In genomic region chr11:59051031-59051430, GRCm38 (mm10) we compare ENCODE assay signal across 18 mouse cellular contexts.
A peak's percentile ranks its signal among the peaks of the same experiment; 100 is the strongest.
DNase-seq lines count a peak whose midpoint lies in the region; TF ChIP-seq lines count a peak whose summit lies in the region.
"Had no signal": no experiment of that assay in that cellular context is flagged by ENCODE, and none has a peak within 500 bp of the region (broad histone marks: within the 10 kb centered on the region; RNA-seq: fewer than 3 reads in every experiment).

No protein-coding gene starts in this region.

- WGBS in lung, adult 2 months, result 62% methylated on average over 9 of the region's 9 CpGs

- no peak for TF ChIP-seq CTCF in lung, adult 2 months (IDR thresholded peaks at IDR 0.05; ENCODE audit: insufficient read depth, low read length)

- no peaks in the 10 kb centered on the region for H3K4me1 ChIP-seq in lung, adult 2 months (ENCODE audit: control insufficient read depth, insufficient read depth, low read length)
- H3K4me1 ChIP-seq: embryonic facial prominence, embryonic 10.5 days; heart, embryonic 15.5 days; hindbrain, embryonic 15.5 days; limb, embryonic 15.5 days; neural tube, embryonic 15.5 days had no signal

- H3K4me3 ChIP-seq in lung, adult 2 months (replicated peaks; ENCODE audit: extremely low read depth, low read depth, low read length), result no peak overlapping the region
- H3K4me3 ChIP-seq: embryonic facial prominence, embryonic 10.5 days; heart, embryonic 15.5 days; hindbrain, embryonic 15.5 days; limb, embryonic 15.5 days; neural tube, embryonic 15.5 days had no signal

- DNase-seq in cerebellum, postnatal 14 days, result peak; percentile 15 to 35
- no peak for DNase-seq in cerebellum, adult 9-10 months
- DNase-seq in lung, postnatal 10 days, result peak; percentile 37
- no peak for DNase-seq in lung, adult 2 months
- peak; percentile 68 to 81 for DNase-seq in gastrocnemius, adult 8-10 months (ENCODE audit: low spot score in 2 of 2)
- DNase-seq in heart, postnatal 4 days, result peak; percentile 32
- no peak for DNase-seq in B cell, adult 2 months
- DNase-seq in frontal cortex, postnatal 36 days (ENCODE audit: low spot score in 2 of 2), result no peak
- DNase-seq: cerebellum, postnatal 36 days; forebrain, postnatal 0 days; kidney, postnatal 10 days; lung, embryonic 14.5 days; thymus, adult 2 months had no signal

- no peak for TF ChIP-seq POLR2A in lung, adult 2 months (IDR thresholded peaks at IDR 0.05; ENCODE audit: borderline replicate concordance, extremely low read depth, low read depth, low read length)

Comparison
In these comparisons a context has a peak if more than half of its experiments do, and no peak if none do; other contexts are left out.
1. DNase-seq: peak in cerebellum, postnatal 14 days (2 of 2), lung, postnatal 10 days (single experiment), gastrocnemius, adult 8-10 months (2 of 2) and heart, postnatal 4 days (single experiment); none in cerebellum, adult 9-10 months (single experiment), lung, adult 2 months (single experiment), B cell, adult 2 months (0 of 2) and frontal cortex, postnatal 36 days (0 of 2).